Mouse (Mus musculus): ENCODE results near the gene Zfp850.

GRCm38 (mm10) chr7:28050584-28050983, 36.7 kb upstream of the Zfp850 start:
- TF ChIP-seq TBP (conservative IDR thresholded peaks at IDR 0.05; ENCODE audit: low read depth, low read length) (no peak), CTCF (conservative IDR thresholded peaks at IDR 0.05 in 1 of 2, IDR thresholded peaks at IDR 0.05 in 1 of 2; ENCODE audit: low read depth in 2 of 2, low read length in 2 of 2) (no peak), MAZ (IDR thresholded peaks at IDR 0.05; ENCODE audit: low read depth, low read length) (no peak), USF1 (IDR thresholded peaks at IDR 0.05; ENCODE audit: low read depth, low read length) (no peak), UBTF (IDR thresholded peaks at IDR 0.05; ENCODE audit: low read depth, low read length) (no peak), SMC3 (IDR thresholded peaks at IDR 0.05; ENCODE audit: low read depth, low read length) (no peak), MAFK (IDR thresholded peaks at IDR 0.05; ENCODE audit: insufficient replicate concordance, low read length) (no peak)
